Mouse (Mus musculus) neural tube, embryonic 10.5 days (tissue): ENCODE measurements around the gene Eci1.
"Not testable (repeated sequence)": the region's sequence is repeated elsewhere in the genome, so short reads cannot be mapped to it uniquely, and the experiment has no call there.

Experiments used
- DNase-seq: peaks from one replicate; pipeline ENCODE4 v3.0.0-alpha.2; 2017; ENCODE audit warnings: low spot score; ENCODE audit errors: extremely low spot score

The Eci1 gene

DNA sequence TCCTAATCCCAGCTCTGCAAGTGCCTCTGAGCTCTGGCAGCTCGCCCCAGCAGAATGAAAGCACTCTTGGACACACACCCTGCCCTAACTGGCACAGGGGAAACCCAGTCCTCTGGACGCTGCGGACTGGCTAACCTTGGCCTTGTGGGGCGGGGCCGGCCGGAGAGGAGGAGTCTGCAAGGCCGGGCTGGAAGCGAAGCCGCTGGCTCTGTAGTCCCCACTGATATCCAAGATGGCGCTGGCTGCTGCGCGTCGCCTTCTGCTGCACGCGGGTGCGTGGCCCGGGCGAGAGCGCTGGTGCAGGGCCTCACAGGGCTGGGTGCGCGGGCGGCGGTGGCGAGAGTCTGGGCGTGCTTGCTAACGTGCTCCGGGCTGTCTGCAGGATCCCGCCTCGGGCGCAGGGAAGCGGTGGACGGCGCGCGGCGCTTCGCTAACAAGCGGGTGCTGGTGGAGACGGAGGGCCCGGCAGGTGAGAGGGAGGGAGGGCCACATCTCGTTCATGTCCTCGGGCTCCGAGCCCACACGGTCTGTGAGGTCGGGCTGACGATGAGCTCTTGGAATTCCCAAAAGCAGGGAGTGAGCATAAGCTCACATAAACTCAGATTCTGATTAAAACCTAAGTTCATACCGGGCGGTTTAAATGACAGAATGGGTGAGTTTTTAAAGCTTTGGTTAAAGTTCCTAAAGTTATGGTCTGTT, at the start of gene Eci1:
Gene Eci1 (plus strand): TSS at position 171 of the 699 bp plus-strand sequence.
- DNase-seq = peak; percentile 95

DNA sequence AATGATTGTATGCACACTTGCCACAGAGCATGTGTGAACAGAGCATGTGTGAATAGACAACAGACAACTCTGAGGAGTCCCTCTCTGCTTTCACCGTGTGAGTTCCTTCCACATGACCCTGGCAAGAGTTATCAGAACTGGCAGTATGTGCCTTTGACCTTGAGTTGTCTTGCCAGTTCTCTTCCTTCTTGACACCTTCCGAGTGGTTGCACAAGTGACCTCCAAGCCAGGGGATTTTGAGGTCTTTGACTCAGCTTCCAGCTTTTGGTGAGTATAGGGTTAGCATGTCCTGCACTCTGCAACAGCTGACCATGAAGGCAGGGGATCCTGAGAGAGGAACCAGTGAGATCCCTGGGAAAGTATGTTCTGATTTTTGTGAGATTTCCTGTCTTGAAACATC, 47.9 kb upstream of the Eci1 start:
- DNase-seq = no peak

DNA sequence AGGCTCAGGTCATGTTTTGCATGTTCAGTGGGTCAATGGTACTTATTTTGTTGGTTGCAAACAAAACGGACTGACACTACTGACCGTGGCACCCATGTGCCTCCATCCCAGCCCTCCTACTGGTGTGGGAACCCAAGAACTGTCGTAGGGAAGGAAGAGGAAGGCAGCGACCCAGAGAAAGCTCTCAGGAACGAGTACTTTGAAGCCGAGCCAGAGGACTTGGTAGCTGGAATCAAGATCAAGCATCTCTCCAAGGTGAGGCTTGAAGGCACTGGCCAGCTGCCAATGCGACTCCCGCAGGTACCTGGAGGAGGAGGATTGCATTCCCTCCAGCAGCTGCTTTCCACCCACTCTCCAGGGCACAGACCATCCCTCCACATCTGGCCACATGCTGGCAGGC, 42.7 kb upstream of the Eci1 start:
- DNase-seq = no peak

DNA sequence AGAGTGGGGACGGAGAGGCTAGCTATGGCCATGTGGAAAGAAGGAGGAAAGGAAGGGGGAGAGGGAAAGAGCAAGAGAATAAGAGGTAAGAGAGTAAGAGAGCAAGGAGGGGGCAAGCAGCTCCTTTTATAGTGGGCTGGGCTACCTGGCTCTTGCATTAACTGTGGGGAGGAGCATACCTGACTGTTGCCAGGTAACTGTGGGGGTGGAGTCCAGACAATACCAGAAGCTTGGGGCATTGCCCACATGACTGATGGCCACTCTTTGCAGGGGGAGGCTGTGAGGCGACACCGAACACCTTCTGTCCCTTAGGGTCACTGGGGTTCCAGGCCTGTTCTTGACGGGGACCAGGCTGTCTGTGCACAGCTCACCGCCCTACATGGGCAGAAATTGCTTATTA, 37.7 kb upstream of the Eci1 start:
- no peak for DNase-seq

DNA sequence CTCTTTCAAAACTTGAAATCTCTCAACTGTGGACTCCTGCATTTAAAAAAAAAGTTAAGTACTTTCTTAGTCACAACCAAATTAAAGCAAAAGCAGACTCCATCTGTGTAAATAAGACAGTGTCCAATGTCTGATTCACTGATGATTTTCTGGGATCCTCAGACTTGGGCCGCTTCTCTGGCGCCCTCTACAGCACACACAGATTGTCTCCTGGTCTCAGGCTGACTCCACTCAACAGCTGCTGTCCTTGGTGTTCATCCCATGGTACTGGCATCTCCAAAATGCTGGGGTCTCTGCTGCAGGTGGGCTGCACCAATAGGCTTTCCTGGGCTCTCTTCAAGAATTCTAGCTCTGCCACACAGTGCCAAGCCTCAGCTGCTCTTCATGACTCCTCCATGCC, 36.6 kb upstream of the Eci1 start:
- peak; percentile 32 for DNase-seq

DNA sequence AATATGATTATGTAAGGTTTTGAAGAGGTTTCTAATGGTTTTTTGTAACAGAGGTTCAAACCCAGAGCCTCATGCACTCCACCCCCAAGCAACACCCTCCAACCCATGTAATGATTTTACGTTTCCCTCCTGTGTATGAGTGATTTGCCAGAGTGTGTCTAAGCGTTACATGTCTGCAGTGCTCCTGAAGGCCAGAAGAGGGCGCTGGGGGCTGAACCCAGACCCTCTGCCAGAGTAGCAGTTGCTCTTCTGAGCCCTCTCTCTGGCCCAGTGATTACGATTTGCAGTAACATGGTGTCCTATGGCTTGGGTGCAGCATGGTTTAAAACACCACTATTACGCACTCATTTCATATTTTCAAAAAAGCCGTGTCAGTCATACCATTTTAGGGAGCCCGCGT, 35.3 kb upstream of the Eci1 start:
- DNase-seq = no peak

DNA sequence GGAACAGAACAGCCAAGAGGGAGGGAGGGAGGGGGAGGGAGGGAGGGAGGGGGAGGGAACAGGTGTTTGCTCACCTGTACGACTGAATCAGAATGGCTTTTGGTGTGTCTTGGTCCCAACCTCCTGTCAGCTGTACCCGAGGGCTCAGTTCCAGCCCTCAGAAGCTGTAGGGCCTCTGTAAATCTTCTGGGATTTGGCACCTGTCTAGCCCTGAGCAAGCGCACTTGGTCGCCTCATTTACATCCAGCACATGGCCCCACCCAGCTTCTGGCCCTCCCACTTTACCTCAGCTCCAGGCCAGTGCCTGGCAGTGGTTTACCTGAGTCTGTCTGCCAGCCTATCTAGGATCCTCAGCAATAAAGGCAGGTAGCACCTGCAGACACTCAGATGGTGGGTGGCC, 32.9 kb upstream of the Eci1 start:
- DNase-seq = no peak

DNA sequence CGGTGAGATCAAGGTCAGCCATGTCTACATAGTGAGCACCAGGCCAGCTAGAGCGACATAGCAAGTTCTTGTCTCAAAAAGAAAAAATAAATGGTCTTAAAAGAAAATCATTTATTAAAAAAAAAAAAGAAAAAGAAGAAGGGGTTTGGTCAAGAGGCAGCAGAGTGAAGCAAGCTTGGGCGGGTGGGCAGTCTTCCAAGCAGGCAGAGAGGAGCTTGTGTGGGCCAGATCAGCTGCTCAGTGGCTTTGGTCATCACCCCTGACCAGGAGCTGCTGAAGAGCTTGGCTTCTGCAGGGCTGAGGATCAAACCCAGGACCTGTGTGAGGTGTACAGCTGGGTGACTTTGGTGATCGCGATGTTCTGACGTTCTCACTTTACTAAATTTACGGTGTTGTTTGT, 32.0 kb upstream of the Eci1 start:
- DNase-seq = no peak

DNA sequence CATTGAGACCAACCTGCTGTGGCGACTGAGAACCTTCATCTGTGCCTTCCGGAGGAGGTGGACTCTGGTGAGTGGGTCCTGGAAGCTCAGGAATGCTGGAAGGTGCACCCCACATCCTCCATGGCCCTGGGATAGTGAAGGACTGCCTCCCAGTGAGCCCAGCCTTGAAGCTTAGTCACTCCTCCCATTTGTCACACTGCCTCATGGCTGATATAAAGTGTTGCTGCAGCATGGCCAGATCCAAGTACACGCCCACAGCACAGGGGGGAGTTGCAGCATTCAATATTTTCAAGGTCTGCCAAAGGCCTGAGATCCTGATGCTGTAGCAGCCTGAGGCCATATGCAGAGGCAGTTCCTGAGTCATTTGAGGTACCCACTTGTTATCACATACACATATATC, 24.1 kb upstream of the Eci1 start:
- no peak for DNase-seq

DNA sequence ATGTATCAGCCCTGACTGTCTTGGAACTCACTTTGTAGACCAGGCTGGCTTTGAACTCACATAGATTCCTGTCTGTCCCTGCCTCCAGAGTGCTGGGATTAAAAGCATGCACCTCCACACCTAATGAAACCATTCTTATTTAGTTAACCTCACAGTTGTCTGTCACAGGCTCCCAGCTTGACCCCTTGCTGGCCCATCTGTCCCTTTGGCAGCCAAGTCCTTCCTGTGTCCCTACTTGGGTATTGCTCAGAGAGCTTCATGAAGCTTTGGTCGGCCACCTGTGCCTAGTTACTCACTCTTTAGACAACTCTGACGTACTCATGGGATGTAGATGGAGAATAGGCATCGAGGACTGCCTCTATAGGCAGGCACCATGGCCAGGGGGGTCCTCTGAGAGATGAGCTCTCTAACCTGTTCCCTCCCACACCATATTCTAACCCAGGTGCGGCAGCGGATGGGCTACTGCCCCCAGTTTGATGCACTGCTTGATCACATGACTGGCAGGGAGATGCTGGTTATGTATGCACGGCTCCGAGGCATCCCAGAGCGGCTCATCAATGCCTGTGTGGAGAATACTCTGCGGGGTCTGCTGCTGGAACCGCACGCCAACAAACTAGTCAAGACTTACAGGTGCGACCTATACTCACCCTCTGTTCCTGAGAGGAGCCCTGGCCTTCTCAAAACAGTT, 19.2 kb upstream of the Eci1 start:
- no peak for DNase-seq

DNA sequence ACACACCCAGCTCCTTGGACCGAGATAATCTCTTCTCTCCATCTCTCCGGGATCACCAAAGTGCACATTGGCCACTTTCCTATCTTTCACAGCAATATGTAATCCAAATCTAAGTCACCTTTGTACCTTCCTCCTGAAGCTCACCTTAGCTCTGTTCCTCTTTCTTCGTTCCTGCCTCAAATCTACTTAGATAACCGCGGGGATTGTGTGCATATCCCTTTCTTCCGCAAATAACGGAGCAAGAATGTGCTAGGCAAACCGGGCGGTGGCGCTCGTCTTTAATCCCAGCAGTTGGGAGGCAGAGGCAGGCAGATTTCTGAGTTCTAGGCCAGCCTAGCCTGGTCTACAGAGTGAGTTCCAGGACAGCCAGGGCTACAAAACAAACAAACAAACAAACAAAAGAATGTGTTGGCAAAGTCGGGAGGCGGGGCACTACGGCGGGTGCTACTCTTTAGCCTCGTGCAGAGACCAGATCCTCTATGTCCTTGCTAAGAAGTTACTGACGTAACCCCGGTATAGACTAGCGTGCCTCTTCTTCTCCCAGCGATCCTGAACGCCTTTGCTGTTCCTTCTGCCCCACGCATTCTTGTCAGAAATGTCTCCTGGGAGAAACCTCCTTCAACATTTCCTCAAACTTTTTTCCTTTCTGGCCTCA, 12.8 kb upstream of the Eci1 start:
- no peak for DNase-seq

DNA sequence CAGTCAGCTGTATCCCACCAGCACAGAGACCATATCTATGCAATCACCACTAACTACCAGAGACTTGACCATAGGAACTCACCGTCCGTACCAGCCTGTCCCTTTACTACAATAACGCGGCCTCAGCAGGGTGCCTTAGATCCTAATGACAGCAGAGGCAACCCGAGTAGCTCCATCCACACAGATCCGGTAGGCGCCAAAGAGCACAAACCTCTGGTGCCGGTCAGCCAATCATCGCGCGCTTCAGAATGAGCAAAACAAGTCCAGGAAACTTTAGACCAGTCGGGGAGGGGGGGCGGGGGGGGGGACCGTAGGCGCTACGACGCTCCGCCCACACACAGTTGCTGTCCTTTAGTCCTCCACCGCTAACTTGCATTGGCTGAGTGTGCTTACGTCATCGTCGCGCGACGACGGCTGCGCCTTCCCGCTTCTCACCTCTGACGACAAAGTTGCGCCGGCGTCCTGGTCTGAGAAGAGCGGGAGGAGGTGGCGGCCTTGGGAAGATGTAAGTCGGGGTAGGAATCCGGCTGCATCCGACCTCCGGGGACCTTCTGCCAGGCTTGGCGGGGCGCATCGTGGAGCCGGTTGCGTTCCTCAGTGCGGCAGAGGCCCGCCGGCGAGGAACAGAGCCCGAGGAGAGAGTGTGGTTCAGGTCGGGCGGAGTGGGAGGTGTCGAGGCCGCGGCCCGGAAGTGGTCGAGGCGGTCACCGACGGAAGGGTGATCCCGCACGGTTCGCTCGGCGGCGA, 12.0 kb upstream of the Eci1 start, which contains the start of gene Rnps1:
Gene Rnps1 (plus strand): TSS at position 336 of the 747 bp plus-strand sequence.
- DNase-seq = peak; percentile 100

DNA sequence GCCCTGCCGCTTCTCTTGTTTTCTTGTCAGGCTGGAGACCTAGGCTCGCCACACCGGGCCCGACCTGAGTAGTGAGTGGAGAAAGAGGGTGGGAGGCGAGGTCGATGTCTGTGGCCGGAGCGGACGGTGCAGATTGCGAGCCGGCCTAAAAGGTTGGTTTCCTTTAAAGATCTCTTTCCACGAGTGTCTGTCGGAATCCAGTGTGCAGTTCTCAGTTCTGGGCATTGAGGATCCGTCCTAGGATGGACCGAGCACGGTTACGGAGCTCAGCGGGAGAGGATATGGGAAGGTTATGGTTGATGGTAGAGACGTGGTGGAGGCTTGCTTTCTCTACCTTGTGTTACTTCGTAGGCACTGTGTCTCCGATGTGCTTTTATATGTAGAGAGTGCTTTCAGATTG, 11.4 kb upstream of the Eci1 start:
- DNase-seq = peak; percentile 23

DNA sequence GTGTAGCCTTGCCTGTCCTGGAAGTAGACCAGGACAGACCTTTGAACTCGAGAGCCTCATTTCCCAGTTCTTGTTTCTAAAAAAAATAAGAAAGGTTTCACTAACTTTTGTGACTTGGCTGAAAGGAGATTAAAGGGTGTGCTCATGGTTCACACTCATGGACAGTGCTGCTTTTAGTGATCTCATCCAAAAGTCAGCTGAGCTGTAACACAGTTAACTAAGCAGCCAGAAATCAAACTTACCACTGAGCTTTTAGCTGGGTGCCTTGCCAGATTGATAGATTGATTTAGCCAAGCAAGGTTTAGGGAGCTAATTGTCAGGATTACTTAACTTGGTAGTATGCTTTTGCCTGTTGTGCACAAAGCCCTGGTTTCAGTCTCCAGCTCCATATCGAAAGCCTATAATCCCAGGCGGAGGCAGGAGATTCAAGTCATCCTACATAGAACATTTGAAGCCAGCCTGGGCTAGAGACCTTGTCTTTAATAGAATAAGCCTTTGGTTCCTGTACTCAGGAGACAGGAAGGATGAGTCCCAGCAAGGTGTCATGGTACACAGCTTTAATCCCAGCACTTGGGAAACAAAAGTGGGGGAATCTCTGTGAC, 10.3 kb upstream of the Eci1 start:
- DNase-seq = no peak

DNA sequence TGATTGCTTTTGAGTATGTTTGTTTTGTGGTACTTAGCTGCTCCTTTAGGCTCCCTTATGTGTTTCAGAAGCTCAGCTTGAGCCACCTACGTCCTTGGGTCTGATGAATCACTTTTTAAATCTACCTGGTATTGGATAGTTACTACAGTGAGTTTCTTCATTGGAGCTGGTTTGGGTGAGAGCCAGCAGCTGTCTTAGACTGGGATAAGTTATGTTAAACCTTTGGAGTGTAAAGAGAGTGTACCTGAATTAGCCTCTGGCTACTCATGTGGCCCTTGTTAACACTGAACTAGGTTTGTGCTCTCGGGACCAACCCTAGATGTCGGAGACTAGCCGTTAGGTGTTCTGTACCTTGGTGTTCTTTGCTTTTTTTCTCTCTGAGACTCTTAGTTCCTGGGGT, 3.3 kb upstream of the Eci1 start:
- no peak for DNase-seq

DNA sequence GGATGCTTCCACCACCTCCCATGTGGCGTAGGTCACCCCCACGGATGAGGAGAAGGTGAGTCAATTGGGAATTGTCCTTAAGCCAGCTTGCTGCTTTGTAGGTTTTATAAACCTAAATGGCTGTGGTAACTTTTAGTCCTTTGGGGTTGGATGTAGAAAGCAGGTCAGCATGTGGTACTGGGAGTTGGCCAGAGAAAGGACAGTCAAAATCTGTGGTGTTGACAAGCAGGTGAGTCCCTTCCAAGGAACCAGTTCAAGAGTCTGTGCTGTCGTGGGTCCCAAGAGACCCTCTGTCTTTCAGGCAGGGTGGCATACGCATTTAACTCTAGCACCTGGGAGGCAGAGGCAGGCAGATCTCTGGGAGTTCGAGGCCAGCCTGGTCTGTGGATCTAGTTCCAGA, 2.0 kb upstream of the Eci1 start:
- no peak for DNase-seq

DNA sequence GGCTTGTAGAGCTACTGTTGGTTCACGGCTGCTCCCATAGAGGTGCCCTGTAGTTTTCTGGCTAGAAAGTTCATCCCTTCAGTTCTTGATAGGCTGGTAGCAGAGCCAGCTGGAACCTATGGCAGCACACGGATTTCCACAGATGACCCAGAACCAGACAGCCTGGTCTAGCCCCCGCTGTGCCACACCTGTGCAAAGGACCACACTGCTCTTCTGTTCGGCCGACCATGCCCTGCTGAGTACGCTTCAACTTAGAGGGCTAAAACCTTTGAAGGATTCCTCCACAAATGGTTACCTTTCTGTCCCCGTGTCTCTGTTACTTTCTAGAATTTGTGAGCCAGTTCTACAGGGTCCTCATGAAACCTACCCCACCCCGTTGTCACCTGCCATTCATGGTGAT, 1.1 kb upstream of the Eci1 start:
- DNase-seq = not testable (repeated sequence)

DNA sequence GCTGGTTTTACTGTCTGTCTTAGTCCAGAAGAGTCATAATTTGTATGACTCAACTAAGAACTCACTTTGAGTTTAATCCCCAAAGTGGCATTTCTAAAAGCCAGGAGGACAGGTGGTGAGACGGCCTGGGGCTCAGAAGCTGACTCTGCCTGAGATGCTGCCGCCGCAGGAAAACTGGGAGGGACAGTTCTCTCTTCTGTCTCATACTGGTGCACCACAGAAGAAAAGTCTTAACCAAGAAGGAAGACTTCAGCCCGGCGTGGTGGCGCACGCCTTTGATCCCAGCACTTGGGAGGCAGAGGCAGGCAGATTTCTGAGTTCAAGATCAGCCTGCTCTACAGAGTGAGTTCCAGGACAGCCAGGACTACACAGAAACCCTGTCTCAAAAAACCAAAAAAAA, 536 bp upstream of the Eci1 start:
- no peak for DNase-seq

DNA sequence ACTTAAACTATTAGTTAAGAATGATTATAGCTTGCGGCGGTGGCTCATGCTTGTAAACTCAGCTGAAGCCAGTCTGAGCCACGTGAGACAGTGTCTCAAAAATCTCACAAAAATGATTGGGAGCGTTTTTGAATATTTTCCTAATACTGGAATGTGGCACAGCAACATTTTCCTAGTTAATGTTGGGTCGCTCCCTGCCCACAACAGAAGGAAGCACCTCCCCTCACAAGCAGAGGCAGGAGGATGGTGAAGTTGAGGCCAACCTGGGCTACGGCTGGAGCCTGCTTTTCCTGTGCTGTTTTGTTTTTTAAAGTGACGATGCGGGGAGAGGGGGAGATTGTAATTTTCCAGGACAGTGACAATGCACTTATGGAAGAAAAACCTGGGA, 723 bp downstream of the Eci1 start:
- DNase-seq = peak; percentile 22

DNA sequence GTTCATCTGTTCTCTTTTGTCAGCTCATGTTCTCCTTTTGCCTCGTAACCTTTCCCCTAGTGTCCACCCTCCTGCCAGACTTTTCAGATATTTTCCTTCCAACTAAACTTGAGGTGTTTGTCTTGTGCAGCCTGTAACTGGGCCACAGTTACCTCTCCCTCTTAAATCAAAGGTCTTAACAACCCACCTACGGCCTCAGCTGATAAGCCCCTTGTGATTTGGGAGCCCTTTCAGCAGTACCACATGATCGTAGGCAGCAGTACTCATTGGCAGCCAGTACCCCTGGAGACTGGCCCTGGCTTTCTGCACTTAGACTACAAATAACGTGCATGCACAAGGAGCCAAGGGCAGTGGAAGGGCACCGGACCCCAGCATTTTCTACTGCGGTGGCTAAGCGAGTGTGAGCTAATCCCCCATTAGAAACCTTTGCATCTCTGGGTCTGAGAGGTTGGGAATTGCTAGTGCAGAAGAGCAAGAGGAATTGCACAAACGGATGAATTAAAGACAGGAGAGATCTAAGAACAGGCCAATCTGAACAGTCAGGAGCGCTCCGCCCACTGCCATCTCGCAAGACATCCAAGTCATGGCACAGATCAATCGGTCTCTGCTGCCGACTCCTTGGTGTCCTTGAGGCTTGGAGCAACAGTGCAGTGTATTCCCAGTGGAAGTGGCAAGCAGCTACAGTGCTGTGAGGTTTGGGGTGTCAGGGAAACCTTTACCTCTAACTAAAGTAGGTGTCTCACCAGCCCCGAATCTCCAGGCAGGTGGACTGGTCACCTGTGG, 3.0 kb downstream of the Eci1 start:
- no peak for DNase-seq

DNA sequence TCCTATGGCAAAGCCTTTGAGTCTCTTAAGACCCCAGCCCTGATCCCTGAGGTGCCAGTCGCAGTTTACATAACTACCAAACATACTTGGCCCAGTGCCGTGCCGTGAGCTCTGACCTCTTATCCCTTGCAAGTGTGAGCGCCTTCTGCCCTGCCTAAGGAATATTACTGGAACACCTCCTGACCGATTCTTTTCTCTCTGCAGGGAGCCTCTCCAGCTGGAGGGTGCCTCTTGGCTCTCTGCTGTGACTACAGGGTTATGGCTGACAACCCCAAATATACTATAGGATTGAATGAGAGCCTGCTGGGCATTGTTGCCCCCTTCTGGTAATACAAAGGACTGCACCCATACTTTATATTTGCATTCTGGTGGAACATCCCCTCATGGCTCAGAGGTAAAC, 10.6 kb downstream of the Eci1 start:
- DNase-seq = peak; percentile 32
